Mouse (Mus musculus) right cerebral cortex, postnatal 10 days (tissue): ENCODE measurements around the gene Hes5.
A peak's percentile ranks its signal among the peaks of the same experiment; 100 is the strongest.

ENCODE experiments used
- DNase-seq, 2 experiments: peaks; one replicate each; pipeline ENCODE4 v3.0.0; 2021; ENCODE audit warnings: low spot score in 2 of 2

The Hes5 gene

DNA sequence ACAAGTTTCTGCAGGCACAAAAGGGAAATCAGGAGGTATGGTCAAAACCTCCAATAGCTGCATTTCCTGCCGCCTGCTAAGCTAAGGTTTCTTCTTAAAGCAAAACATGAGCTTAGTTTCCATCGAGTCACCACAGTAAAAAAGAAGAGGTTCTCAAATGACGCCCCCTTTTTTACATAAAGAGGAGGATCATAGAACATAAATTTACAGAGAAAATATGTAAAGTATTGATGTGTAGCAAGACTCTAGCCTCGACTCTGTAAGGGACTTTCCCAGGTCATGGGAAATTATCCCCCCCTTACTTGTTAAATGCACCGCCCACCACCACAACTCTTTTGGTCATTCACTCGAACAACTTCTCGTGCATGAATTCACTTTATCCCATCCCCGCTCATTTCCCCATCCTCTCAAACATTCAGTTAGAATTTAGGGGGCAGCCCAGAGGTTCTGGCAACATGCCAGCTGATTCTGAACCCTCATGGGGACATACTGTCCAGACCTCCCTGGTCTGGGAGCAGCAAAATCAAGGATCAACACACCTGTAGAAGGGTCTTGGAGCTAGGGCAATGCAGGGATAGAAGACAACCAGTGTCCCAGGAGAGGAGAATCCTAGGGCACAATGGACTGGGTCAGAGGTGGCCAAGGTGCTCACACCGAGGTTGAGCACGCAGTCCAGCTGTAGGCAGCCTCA is 17.9 kb upstream of the Hes5 start:
- no peak for DNase-seq

DNA sequence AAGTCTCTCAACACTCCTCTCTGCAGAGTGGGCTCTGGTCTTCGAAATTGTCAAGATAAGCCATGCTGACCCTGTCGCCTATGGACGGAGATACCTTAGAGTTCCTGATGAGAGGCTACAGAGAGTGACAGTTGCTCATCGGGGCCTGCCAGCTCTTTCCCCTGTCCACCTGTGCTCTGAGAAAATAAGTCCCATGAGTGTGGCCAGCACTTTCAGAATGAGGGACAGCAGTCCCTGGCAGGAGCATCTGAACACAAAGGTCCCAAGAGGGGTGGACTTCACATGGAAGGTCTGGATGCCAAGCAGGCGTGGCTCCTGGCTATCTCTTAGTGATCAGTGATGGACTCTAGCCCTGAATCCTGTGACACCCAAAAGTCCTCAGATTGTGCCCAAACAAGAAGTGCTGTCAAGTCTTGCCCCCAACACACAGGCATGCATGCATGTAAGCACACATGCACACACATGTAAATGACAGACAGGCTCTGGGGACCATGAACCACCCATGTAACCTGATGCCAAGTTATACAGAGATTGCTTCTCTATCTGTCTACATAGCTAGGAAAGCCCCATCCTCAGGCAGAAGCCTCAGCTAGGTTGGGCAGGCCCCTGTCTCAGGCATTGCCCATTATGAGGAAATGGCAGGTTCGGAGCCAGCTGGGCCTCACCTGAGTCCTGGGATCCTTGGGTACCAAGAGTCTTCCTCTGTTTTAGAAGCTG is 17.2 kb upstream of the Hes5 start:
- no peak for DNase-seq

DNA sequence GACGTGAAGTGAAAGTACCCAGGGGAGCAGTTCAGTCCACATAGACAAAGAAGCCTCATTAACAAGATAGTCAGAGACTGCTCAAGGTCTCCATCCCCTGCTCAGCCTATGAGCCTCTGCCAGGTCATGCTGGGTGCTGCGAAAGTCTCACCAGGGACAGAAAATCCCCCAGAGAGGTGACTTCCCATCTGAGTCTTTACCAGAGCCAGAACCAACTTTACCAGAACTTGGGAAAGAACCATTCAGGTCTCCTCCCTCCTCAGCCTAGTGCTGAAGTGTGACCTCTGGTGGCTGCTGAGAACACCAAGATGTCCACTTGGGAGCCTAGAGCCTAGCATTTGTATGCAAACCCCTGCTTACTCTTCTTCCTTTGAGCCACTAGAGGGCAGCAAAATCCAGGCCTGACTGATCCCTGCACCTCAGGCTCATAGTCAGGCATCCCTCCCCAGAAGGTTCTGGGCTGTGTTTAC is 16.6 kb upstream of the Hes5 start:
- DNase-seq, result peak; percentile 85 to 89

DNA sequence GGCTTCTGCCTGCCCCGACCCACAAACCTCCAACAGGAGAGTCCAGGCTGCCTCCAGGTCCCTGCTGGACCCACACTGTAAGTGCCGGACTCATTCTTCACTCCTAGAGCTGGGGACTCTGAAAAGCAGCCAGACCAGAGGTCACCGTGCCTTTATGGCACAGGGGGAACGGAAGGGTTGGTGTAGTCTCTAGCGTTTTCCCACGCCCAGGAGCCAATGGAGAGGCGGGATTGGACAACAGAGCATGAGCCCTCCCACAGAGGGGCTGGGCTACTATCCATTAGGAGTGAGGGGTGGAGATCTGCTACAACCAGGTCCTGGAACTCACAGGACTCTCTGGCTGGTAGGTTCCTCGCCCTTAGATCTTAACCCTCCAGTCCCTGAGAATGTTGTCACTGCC is 14.4 kb upstream of the Hes5 start:
- peak; percentile 82 to 86 for DNase-seq

DNA sequence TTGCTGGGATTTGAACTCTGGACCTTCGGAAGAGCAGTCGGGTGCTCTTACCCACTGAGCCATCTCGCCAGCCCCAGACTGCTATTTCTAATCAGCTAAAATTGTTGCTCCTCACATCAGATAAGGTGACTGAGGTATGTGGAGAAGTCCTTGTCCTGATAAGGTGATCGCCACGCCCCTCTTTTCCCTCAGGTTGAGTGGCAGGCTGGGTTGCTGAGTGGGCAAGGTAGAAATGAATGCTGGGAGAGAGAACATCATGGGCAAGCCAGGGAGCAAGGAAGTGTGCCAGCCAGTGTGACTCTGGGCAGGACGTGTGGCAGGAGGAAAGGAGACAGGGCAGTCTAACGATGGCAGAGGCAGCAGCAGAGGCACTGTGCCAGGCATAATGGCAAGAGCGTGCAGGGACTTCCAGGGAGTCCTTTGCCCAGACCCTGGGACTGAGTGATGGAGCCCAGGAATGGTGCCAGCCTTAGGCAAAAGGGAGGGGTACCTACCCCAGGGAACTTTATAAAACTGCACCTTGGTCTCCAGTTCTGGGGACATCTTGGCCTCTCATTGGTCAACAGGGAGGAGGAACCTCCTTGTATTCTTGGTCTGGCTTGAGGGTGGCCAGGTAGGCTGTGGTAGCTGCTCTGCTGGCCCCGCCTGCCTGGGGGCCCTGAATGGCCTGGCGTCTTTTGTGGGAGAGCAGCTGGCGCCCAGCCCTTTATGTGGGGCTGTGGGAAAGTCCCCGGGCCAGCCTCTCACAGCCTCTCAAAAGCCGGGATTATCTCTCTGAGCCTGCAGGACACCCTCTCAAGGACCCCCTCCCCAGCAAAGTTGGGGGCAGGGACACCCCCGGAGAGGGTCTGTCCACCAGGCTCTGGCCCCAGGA is 12.4 kb upstream of the Hes5 start:
- peak; percentile 91 to 92 for DNase-seq

DNA sequence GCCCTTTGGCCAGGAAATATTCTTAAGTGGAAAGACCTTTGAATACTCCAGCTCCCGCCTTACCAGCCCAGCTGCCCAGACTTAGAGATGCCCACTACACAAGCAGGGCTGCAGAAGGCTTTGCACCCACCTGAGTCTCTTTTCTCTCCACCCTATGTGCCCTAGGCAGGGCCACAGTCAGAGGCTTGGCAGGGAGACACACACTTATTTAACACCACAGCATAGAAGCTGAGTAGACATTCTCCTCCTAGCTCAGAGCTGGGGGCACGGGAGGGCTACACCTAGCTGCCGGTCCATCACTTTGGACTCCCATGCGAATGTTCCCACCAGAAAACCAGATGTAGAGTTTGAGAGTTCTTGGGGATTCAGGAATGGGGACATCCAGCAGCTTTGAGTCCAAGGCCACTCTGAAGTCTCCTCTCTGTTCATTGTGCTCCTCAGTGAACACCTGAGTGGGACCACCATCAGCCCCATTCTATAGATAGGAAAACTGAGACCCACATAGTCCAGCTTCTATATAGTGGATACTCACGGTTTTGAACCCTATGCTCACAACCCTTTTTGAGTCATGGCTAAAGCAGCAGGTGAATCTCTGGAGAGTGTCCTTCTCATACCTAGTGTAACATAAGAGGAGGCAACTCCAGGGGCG is 11.7 kb upstream of the Hes5 start:
- DNase-seq, result no peak

DNA sequence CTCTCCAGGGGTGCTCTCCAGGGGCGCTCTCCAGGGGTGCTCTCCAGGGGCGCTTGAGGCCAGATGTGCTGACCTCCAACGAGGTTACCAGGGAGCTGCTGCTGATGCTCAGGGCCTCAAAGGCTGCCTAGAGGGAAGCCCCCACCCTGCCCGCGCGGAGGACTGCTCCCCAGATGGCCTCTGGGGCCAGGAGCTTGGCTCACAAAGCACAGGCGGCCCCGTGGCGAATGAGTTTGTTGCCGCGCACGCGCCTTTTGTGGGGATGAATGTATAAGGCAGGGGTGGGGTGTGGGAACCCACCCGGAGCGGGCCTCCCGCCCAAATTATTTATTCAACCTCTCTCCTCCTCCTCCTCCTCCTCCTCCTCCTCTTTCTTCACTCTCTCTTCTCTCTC is 11.1 kb upstream of the Hes5 start:
- DNase-seq, result no peak

DNA sequence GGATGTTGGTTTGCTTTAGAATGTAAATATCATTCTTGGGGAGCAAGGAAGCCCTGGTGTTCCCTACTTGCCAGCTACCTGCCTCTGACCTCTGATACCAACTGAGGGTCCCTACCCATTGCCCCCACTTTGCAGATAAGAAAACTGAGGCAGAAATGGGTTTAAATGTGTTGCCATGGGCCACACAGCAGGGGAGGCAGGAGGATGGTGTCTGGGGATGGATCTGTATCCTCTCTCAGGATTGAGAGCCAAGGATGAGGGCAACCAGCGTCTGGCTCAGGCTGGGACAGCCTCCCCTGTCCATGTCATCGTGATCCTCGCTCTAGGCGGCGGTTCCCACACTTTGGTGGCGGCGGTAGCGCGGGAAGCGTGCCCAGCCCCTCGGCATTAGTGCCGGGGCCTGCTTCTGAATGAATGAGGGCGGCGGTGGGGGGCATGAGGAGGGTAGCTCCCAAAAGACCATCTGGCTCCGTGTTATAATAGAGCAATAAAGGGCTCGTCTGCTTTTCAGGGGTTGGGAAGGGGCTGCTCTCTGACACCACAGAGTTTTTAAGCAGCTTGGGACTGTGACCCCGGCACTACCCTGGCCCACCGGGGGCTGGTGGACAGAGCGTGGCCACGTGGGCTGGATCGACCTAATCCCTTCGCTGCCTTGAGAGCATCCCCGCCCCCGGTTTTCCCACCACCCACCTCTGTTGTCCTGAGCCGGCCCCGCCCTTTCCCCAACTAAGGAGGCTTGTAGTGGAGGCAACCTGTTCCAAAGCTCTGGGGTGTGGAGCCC is 8.1 kb upstream of the Hes5 start:
- no peak for DNase-seq

DNA sequence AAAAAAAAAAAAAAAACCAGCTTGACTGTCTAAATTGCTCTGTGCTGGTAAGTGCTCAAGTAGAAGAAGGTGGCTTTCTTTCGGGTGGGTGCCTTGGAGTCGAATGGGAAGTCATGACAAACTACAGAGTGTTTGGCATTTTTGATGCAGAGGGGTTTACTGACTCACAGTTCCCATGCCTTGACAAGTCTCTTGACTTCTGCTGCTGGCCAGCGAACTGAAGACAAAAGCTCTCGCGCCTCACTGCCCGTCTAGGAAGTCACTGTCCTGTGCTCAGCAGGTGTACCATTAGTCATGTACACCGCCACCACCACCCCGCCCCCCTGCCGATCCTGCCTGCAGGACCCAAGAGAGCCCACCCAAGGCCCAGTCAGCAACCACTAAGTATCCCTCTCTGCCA is 4.1 kb upstream of the Hes5 start:
- DNase-seq, result no peak

DNA sequence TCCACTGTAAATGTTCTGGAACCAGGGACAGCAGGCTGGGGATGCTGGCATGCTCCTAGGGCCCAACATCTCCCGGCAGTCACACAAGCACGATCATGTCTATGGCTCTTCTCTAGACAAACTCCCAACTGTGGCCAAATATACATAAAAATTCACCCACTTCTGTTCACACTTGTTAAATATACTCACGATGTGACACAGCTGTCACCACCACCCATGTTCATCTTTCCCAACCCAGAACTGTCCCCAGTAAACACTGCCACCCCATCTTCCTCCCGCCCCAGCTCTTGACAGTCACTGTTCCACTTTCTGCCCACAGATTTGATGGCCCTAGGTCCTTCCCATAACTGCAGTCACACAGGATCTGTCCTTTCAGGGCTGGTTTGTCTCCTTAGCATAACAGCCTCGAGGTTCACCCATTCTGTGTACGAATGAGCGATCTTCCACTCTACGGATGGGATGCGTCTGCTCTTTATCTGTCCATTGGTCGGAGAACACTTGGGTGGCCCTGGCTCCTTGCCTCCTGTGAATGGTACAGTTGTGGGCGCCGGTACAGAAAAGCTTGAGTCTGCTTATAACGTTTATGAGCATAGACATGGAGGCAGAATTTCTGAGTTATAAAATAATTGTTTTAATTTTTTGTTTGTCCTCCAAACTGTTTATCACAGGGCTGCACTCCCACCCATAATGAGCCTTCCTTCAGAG is 3.3 kb upstream of the Hes5 start:
- DNase-seq, result no peak

DNA sequence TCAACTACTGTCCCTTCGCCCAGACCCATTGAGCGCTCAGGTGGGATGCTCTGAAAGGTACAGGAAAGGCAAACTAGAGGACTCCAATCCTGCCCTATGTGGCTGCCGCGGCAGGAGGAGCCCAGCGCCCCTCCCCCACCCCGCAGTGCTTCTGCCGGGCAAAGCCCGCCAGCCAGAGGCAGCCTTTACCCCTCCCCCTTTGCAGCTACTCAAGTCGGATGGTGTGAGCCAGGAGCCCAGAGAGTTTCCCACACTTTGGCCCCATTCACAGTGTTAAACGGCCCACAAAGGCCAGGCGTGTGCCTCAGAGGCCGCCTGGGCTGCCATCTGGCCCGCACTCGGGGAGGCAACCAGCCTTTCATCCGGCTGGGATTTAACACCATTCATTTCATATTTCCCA is 2.6 kb upstream of the Hes5 start:
- DNase-seq, result peak; percentile 85 to 90

DNA sequence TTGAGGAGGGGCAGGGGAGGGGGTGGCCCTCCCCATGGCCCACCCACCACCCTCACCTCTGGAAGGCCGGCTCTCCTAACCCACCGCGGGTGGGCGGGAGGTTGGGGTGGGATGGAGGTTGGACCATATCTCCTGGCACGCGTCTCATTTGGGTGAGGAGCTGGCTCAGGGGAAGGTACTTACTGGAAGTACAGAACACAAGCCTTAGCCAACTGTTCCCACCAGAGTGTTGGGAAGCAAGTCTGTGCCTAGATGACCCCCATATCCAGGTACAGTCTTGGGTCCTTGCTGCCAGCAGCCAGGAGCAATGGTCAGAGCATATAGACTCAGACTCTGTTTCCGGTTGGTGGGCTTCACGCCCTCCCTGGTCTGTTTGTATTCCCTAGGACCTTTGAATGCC is 2.1 kb upstream of the Hes5 start:
- DNase-seq, result peak in 1 of 2 experiments; percentile 49

DNA sequence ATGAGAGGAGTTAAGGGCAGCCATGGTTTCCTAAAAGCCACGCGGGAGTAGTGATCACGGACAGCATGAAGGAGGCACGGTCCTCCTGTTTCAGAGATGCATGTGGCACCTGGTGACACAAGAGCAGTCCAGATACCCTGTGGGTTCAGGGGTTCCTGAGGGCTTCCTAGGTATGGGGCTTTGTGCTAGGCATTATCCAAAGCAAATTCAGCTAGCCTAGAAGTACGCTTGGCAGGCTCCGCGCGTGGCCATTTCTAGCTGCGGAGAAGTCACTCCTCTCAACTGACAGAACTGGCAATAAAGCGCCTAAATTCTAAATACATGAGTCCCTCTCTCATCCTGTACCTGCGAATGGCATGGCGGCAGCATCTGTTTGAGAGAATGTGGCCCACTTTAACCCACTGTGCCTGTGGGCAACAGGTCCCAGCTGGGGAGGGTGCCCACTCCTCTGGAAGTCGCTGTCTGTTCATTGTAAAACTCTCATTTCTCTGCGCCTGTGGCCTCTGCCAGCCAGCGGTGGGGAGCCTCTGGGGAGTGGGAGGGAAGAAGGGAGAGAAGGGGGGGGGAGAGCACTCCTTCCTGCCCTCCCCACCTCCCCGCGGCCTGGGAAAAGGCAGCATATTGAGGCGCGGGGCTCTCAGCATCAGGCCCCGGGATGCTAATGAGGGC is 568 bp upstream of the Hes5 start:
- no peak for DNase-seq

DNA sequence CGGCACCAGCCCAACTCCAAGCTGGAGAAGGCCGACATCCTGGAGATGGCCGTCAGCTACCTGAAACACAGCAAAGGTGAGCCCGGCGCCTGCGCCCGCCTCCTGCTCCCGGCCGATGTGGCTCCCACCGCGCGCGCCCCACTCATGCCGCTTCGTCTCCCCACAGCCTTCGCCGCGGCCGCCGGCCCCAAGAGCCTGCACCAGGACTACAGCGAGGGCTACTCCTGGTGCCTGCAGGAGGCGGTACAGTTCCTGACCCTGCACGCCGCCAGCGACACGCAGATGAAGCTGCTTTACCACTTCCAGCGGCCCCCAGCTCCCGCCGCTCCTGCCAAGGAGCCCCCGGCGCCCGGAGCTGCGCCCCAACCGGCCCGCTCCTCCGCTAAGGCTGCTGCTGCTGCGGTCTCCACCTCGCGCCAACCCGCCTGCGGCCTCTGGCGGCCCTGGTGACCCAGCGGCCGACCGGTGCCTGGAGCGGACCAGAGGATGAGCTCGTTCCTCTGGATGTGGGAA is 559 bp downstream of the Hes5 start:
- peak in 1 of 2 experiments; percentile 45 for DNase-seq

DNA sequence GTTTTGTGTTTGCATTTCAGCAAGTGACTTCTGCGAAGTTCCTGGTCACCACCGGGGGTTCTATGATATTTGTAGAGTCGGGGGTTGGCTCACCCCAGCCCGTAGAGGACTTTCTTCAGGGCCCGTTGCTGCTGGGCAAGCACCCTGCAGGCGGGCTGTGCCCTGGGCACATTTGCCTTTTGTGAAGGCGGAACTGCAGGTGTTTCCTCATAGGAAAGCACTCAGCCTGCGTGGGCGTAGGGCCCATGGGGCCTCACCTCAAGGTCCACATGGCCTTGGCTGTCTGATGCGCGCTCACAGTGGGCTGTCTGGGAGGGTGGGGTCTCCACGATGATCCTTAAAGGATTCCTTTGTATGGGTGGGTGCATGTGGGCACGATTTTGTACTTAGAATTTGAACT is 1.2 kb downstream of the Hes5 start:
- no peak for DNase-seq

DNA sequence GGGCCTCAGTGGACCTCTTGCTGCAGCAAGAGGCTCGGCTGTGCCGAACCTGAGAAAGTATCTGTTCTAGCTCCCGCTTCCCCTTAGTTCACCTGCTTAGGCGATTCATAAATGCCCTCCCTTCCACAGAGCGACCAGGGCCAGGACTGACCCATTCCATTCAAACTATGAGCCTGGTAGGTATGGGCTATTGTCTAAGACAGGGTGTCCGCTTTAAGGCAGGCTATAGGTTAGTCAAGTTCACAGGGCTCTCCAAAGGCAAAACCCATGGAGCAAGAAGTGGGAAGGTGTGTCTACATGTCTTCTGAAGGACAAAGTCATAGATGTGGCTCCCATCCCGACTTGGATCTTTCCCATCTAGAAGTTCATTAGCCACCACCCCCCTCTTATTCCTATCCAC is 2.0 kb downstream of the Hes5 start:
- no peak for DNase-seq

DNA sequence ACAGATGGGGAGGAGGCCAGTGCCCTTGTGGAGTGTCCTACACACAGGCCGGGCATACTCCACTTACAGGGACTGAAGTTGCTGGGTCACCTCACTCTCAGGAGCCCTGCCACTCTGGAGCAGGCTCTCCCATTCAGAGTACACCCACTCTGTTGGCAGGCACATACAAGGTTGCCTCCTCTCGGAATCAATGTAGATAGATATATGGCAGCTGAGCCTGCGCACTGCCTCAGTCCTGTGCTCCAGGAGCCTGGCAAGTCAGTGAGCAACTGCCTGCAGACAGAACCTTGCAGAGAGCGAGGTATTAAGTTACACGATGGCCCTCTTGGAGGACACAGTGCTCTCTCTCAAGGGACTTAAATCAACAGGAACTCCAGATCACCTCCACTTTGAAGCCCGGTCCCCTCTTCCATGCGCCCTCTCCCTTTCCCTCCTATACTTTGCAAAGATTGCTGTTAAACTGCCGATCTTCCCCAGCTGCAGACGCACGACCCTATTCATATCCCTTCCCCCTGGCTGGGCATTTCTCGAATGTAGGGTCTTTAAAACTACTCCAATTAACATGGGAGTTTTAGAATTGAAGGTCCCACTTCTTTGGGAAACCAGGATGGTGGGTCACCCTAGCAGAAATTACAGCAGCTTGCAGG is 2.6 kb downstream of the Hes5 start:
- DNase-seq, result peak; percentile 50 to 68

DNA sequence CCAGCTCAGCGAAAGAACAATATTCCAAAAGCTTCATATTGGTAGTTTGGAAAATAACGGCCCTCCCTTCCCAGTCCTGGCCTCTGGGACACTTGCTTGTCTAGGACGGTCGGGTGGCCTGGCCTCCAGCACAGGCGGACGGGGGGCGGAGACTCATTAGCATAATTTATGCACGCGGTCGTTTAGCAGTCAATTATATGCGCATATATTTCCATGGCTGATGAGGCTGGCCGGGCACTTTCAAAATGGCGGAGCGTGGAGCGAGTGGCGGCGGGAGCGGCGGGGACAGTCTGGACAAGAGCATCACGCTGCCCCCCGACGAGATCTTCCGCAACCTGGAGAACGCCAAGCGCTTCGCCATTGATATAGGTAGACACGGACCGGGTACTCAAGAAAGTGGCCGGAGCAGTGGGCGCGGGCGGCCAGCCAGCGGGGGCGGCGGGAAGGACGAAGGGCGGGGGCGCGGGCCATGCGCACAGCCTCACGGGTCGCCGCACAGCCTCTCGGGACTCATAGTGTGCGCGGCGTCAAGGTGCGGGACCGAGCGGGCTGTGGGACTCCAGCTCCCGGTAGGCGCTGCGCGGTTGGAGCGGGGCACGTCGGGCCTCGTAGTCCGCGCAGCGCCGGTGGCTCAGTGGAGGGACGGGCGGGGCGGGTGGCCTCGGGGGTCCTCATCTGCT is 3.3 kb downstream of the Hes5 start, which contains the start of gene Pank4:
Gene Pank4, plus strand, starts transcription at position 223 of the 680 bp plus-strand sequence.
- DNase-seq, result peak; percentile 95 to 96
